Mouse (Mus musculus) kidney, adult 18-20 months (tissue): Measurements from ENCODE around the gene Dmxl2.

Experiments used
- DNase-seq: peaks from one replicate; pipeline ENCODE4 v3.0.0; 2021

The Dmxl2 gene

GRCm38 (mm10) chr9:54499291-54499690 is 2.1 kb downstream of the Dmxl2 start:
- DNase-seq = no peak

GRCm38 (mm10) chr9:54490431-54490830 is 11.0 kb downstream of the Dmxl2 start:
- no peak for DNase-seq

- no peak for DNase-seq
Measured at GRCm38 (mm10) chr9:54489599-54489998, 11.8 kb downstream of the Dmxl2 start.

GRCm38 (mm10) chr9:54484927-54485326 is 16.5 kb downstream of the Dmxl2 start:
- no peak for DNase-seq

- no peak for DNase-seq
Measured at GRCm38 (mm10) chr9:54483215-54483614, 18.2 kb downstream of the Dmxl2 start.

- no peak for DNase-seq
Measured at GRCm38 (mm10) chr9:54482763-54483162, 18.7 kb downstream of the Dmxl2 start.

- no peak for DNase-seq
Measured at GRCm38 (mm10) chr9:54479054-54479453, 22.4 kb downstream of the Dmxl2 start.

GRCm38 (mm10) chr9:54478117-54478516 is 23.3 kb downstream of the Dmxl2 start:
- no peak for DNase-seq

- DNase-seq = no peak
Measured at GRCm38 (mm10) chr9:54474546-54474945, 26.9 kb downstream of the Dmxl2 start.

- DNase-seq = no peak
Measured at GRCm38 (mm10) chr9:54474031-54474430, 27.4 kb downstream of the Dmxl2 start.

- no peak for DNase-seq
Measured at GRCm38 (mm10) chr9:54472784-54473183, 28.6 kb downstream of the Dmxl2 start.

GRCm38 (mm10) chr9:54469339-54469738 is 32.1 kb downstream of the Dmxl2 start:
- DNase-seq = no peak

- no peak for DNase-seq
Measured at GRCm38 (mm10) chr9:54467433-54467933, 33.9 kb downstream of the Dmxl2 start.

- no peak for DNase-seq
Measured at GRCm38 (mm10) chr9:54463483-54464054, 37.9 kb downstream of the Dmxl2 start.

- no peak for DNase-seq
Measured at GRCm38 (mm10) chr9:54439015-54439414, 62.4 kb downstream of the Dmxl2 start.

- peak; percentile 7 for DNase-seq
Measured at GRCm38 (mm10) chr9:54438246-54438645, 63.2 kb downstream of the Dmxl2 start.

- no peak for DNase-seq
Measured at GRCm38 (mm10) chr9:54416238-54416637, 85.2 kb downstream of the Dmxl2 start.

- DNase-seq = no peak
Measured at GRCm38 (mm10) chr9:54356756-54357155, 144.7 kb downstream of the Dmxl2 start.

GRCm38 (mm10) chr9:54342026-54342425 is 159.4 kb downstream of the Dmxl2 start:
- no peak for DNase-seq

GRCm38 (mm10) chr9:54336532-54337144 is 164.8 kb downstream of the Dmxl2 start:
- peak; percentile 34 for DNase-seq

GRCm38 (mm10) chr9:54335582-54335981 is 165.8 kb downstream of the Dmxl2 start:
- DNase-seq = no peak

GRCm38 (mm10) chr9:54329201-54329600 is 172.2 kb downstream of the Dmxl2 start:
- no peak for DNase-seq

GRCm38 (mm10) chr9:54323456-54323855 is 178.0 kb downstream of the Dmxl2 start:
- no peak for DNase-seq

GRCm38 (mm10) chr9:54316363-54316762 is 185.1 kb downstream of the Dmxl2 start:
- no peak for DNase-seq
